Mouse (Mus musculus): ENCODE measurements around the gene Six6. TPM values are rescaled to one million over a fixed set of nuclear protein-coding genes. Genes with fewer than 3 reads are reported as not detected.

Gene Six6
- polyA plus RNA-seq, 1 experiment, result not detected

- TF ChIP-seq CTCF (IDR thresholded peaks at IDR 0.05; ENCODE audit: insufficient read depth, low read depth, low read length), result no peak
- TF ChIP-seq POLR2A (IDR thresholded peaks at IDR 0.05; ENCODE audit: insufficient read depth, low read depth, low read length), result no peak
- Histone ChIP-seq H3K27ac (ENCODE audit: insufficient read depth, low read depth, low read length) (no peak overlapping the region), H3K4me3 (ENCODE audit: insufficient read depth, low read depth, low read length) (no peak overlapping the region), H3K4me1 (ENCODE audit: control insufficient read depth, insufficient read depth, low read length) (no peaks in the 10 kb centered on the region)
- 93% methylated on average over 5 of the region's 5 CpGs for WGBS
Measured at GRCm38 (mm10) chr12:72953858-72954257, 14.2 kb downstream of the Six6 start.

- no peak overlapping the region for H3K27ac ChIP-seq (ENCODE audit: insufficient read depth, low read depth, low read length)
- 82% methylated on average over 4 of the region's 4 CpGs for WGBS
- no peaks in the 10 kb centered on the region for H3K4me1 ChIP-seq (ENCODE audit: control insufficient read depth, insufficient read depth, low read length)
- no peak overlapping the region for H3K4me3 ChIP-seq (ENCODE audit: insufficient read depth, low read depth, low read length)
- no peak for TF ChIP-seq POLR2A (IDR thresholded peaks at IDR 0.05; ENCODE audit: insufficient read depth, low read depth, low read length)
- no peak for TF ChIP-seq CTCF (IDR thresholded peaks at IDR 0.05; ENCODE audit: insufficient read depth, low read depth, low read length)
Measured at GRCm38 (mm10) chr12:72954906-72955305, 15.2 kb downstream of the Six6 start.

GRCm38 (mm10) chr12:72957829-72958424 lies 18.2 kb downstream of the Six6 start:
- WGBS, result 72% methylated on average over 6 of the region's 6 CpGs
- TF ChIP-seq POLR2A (IDR thresholded peaks at IDR 0.05; ENCODE audit: insufficient read depth, low read depth, low read length), result no peak
- TF ChIP-seq CTCF (IDR thresholded peaks at IDR 0.05; ENCODE audit: insufficient read depth, low read depth, low read length), result no peak
- Histone ChIP-seq H3K4me1 (ENCODE audit: control insufficient read depth, insufficient read depth, low read length) (no peaks in the 10 kb centered on the region), H3K27ac (ENCODE audit: insufficient read depth, low read depth, low read length) (no peak overlapping the region), H3K4me3 (ENCODE audit: insufficient read depth, low read depth, low read length) (no peak overlapping the region)

GRCm38 (mm10) chr12:72958446-72958845 lies 18.8 kb downstream of the Six6 start:
- TF ChIP-seq CTCF (IDR thresholded peaks at IDR 0.05; ENCODE audit: insufficient read depth, low read depth, low read length), result no peak
- Histone ChIP-seq H3K4me1 (ENCODE audit: control insufficient read depth, insufficient read depth, low read length) (no peaks in the 10 kb centered on the region), H3K27ac (ENCODE audit: insufficient read depth, low read depth, low read length) (no peak overlapping the region), H3K4me3 (ENCODE audit: insufficient read depth, low read depth, low read length) (no peak overlapping the region)
- WGBS, result 94% methylated on average over 3 of the region's 3 CpGs

GRCm38 (mm10) chr12:72962761-72963160 lies 23.1 kb downstream of the Six6 start:
- Histone ChIP-seq H3K4me3 (ENCODE audit: insufficient read depth, low read depth, low read length) (no peak overlapping the region), H3K27ac (ENCODE audit: insufficient read depth, low read depth, low read length) (no peak overlapping the region), H3K4me1 (ENCODE audit: control insufficient read depth, insufficient read depth, low read length) (no peaks in the 10 kb centered on the region)
- TF ChIP-seq POLR2A (IDR thresholded peaks at IDR 0.05; ENCODE audit: insufficient read depth, low read depth, low read length), result no peak
- no peak for TF ChIP-seq CTCF (IDR thresholded peaks at IDR 0.05; ENCODE audit: insufficient read depth, low read depth, low read length)
- WGBS, result 69% methylated on average over 6 of the region's 6 CpGs

- H3K4me1 ChIP-seq (ENCODE audit: control insufficient read depth, insufficient read depth, low read length), result no peaks in the 10 kb centered on the region
- no peak for TF ChIP-seq POLR2A (IDR thresholded peaks at IDR 0.05; ENCODE audit: insufficient read depth, low read depth, low read length)
- no peak for TF ChIP-seq CTCF (IDR thresholded peaks at IDR 0.05; ENCODE audit: insufficient read depth, low read depth, low read length)
- H3K27ac ChIP-seq (ENCODE audit: insufficient read depth, low read depth, low read length), result no peak overlapping the region
- no peak overlapping the region for H3K4me3 ChIP-seq (ENCODE audit: insufficient read depth, low read depth, low read length)
- 90% methylated on average over 7 of the region's 7 CpGs for WGBS
Measured at GRCm38 (mm10) chr12:72967541-72967940, 27.8 kb downstream of the Six6 start.

- TF ChIP-seq POLR2A (IDR thresholded peaks at IDR 0.05; ENCODE audit: insufficient read depth, low read depth, low read length) (no peak), CTCF (IDR thresholded peaks at IDR 0.05; ENCODE audit: insufficient read depth, low read depth, low read length) (no peak)
- Histone ChIP-seq H3K4me3 (ENCODE audit: insufficient read depth, low read depth, low read length) (no peak overlapping the region), H3K27ac (ENCODE audit: insufficient read depth, low read depth, low read length) (no peak overlapping the region), H3K4me1 (ENCODE audit: control insufficient read depth, insufficient read depth, low read length) (no peaks in the 10 kb centered on the region)
- WGBS, result 70% methylated on average over 14 of the region's 14 CpGs
Measured at GRCm38 (mm10) chr12:72970620-72971019, 30.9 kb downstream of the Six6 start.

GRCm38 (mm10) chr12:72973161-72973560 lies 33.5 kb downstream of the Six6 start:
- TF ChIP-seq POLR2A (IDR thresholded peaks at IDR 0.05; ENCODE audit: insufficient read depth, low read depth, low read length), result no peak
- TF ChIP-seq CTCF (IDR thresholded peaks at IDR 0.05; ENCODE audit: insufficient read depth, low read depth, low read length), result no peak
- 6% methylated on average over 6 of the region's 6 CpGs for WGBS

GRCm38 (mm10) chr12:72976172-72976571 lies 36.5 kb downstream of the Six6 start:
- 22% methylated on average over 7 of the region's 7 CpGs for WGBS
- TF ChIP-seq POLR2A (IDR thresholded peaks at IDR 0.05; ENCODE audit: insufficient read depth, low read depth, low read length) (no peak), CTCF (IDR thresholded peaks at IDR 0.05; ENCODE audit: insufficient read depth, low read depth, low read length) (no peak)
- Histone ChIP-seq H3K4me1 (ENCODE audit: control insufficient read depth, insufficient read depth, low read length) (no peaks in the 10 kb centered on the region), H3K27ac (ENCODE audit: insufficient read depth, low read depth, low read length) (no peak overlapping the region), H3K4me3 (ENCODE audit: insufficient read depth, low read depth, low read length) (no peak overlapping the region)

More at GRCm38 (mm10) chr12:72973161-72973560, 33.5 kb downstream of the Six6 start:
- no peaks in the 10 kb centered on the region for H3K4me1 ChIP-seq (ENCODE audit: control insufficient read depth, insufficient read depth, low read length)
- no peak overlapping the region for H3K27ac ChIP-seq (ENCODE audit: insufficient read depth, low read depth, low read length)
- H3K4me3 ChIP-seq (ENCODE audit: insufficient read depth, low read depth, low read length), result no peak overlapping the region

- WGBS, result 3% methylated on average over 12 of the region's 12 CpGs
- Histone ChIP-seq H3K4me3 (ENCODE audit: insufficient read depth, low read depth, low read length) (no peak overlapping the region), H3K4me1 (ENCODE audit: control insufficient read depth, insufficient read depth, low read length) (no peaks in the 10 kb centered on the region), H3K27ac (ENCODE audit: insufficient read depth, low read depth, low read length) (no peak overlapping the region)
- TF ChIP-seq POLR2A (IDR thresholded peaks at IDR 0.05; ENCODE audit: insufficient read depth, low read depth, low read length) (no peak), CTCF (IDR thresholded peaks at IDR 0.05; ENCODE audit: insufficient read depth, low read depth, low read length) (peak; percentile 82)
Measured at GRCm38 (mm10) chr12:72976718-72977117, 37.0 kb downstream of the Six6 start.
